Mouse (Mus musculus): ENCODE data around the gene Cdk6.

- TF ChIP-seq CTCF (IDR thresholded peaks at IDR 0.05; ENCODE audit: low read depth, low read length) (no peak), POLR2A (IDR thresholded peaks at IDR 0.05; ENCODE audit: borderline replicate concordance, low read depth, low read length) (no peak)
These were observed 64.2 kb downstream of the Cdk6 start for GRCm38 (mm10) chr5:3405503-3405902.
